Mouse (Mus musculus): ENCODE results near the gene Clmp.

GRCm38 (mm10) chr9:40731591-40732048, 45.9 kb downstream of the Clmp start:
- TF ChIP-seq CTCF (IDR thresholded peaks at IDR 0.05; ENCODE audit: control insufficient read depth, insufficient read depth, low read length) (no peak), POLR2A (IDR thresholded peaks at IDR 0.05; ENCODE audit: borderline replicate concordance, control insufficient read depth, low read depth, low read length) (no peak)
